Mouse (Mus musculus): ENCODE results near the gene Car6. TPM values are rescaled to one million over a fixed set of nuclear protein-coding genes. Genes with fewer than 3 reads are reported as not detected.

Car6 gene
- polyA plus RNA-seq, 1 experiment from 2014 or later: 0.27 TPM

- Histone ChIP-seq H3K9me3 (no peaks in the 10 kb centered on the region), H3K4me1 (peaks cover 44% of the 10 kb centered on the region), H3K27me3 (replicated peaks; ENCODE audit: low read depth, poor library complexity, severe bottlenecking) (peaks cover 10% of the 10 kb centered on the region; the same call in 1 of the 2 replicates), H3K27ac (replicated peaks) (no peak overlapping the region), H3K36me3 (replicated peaks) (no peaks in the 10 kb centered on the region), H3K4me3 (no peak overlapping the region)
- WGBS: 54% methylated on average over 7 of the region's 7 CpGs
- DNase-seq (ENCODE audit: low spot score): no peak
Measured at GRCm38 (mm10) chr4:150226818-150227688, 25.9 kb upstream of the Car6 start.

GRCm38 (mm10) chr4:150225700-150226099 lies 24.6 kb upstream of the Car6 start:
- Histone ChIP-seq H3K27me3 (replicated peaks; ENCODE audit: low read depth, poor library complexity, severe bottlenecking) (peaks cover 10% of the 10 kb centered on the region; the same call in 1 of the 2 replicates), H3K27ac (replicated peaks) (no peak overlapping the region), H3K36me3 (replicated peaks) (no peaks in the 10 kb centered on the region), H3K4me1 (peaks cover 39% of the 10 kb centered on the region), H3K9me3 (no peaks in the 10 kb centered on the region), H3K4me3 (no peak overlapping the region)
- no peak for DNase-seq (ENCODE audit: low spot score)
- WGBS: 96% methylated on average over 1 of the region's 1 CpGs

- Histone ChIP-seq H3K36me3 (replicated peaks) (no peaks in the 10 kb centered on the region), H3K9me3 (no peaks in the 10 kb centered on the region), H3K4me1 (peaks cover 26% of the 10 kb centered on the region), H3K4me3 (no peak overlapping the region), H3K27me3 (replicated peaks; ENCODE audit: low read depth, poor library complexity, severe bottlenecking) (peaks cover 8% of the 10 kb centered on the region; the same call in 1 of the 2 replicates), H3K27ac (replicated peaks) (no peak overlapping the region)
- 88% methylated on average over 4 of the region's 4 CpGs for WGBS
- no peak for DNase-seq (ENCODE audit: low spot score)
Measured at GRCm38 (mm10) chr4:150223830-150224229, 22.7 kb upstream of the Car6 start.

DNA sequence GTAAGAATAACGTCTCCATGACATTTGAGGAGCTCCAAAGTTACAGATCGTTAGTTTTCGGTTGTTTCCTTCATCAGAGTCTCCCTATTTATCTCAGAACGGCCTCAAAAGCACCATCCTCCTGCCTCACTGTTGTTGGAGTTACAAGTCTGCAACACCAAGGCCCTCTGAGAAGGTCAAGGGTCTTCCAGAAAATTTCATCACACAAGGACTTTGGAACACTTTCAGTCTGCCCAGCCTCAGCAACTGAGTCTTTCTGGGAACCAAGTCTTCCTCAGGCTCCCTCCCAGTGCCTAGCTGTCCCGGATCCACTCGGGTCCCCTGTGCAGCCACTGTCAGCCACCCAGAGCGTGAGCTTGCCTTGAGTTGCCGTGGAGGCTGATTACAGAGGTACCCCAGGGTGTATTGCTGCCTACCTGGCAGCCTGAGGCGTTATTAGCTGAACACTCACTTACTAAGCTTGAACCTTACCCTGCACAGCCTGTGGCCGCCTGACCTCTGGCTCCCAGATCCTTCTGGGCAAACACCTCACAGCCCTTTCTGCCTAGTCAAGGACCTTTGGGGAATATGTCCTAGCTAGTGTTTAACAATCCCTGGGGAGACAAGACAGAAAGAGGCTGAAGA lies 20.0 kb upstream of the Car6 start:
- Histone ChIP-seq H3K4me3 (peak overlapping the region; percentile 42), H3K27ac (replicated peaks) (no peak overlapping the region; the same call in 1 of the 2 replicates), H3K9me3 (no peaks in the 10 kb centered on the region), H3K27me3 (replicated peaks; ENCODE audit: low read depth, poor library complexity, severe bottlenecking) (peaks cover 8% of the 10 kb centered on the region; the same call in 1 of the 2 replicates), H3K4me1 (peaks cover 18% of the 10 kb centered on the region), H3K36me3 (replicated peaks) (no peaks in the 10 kb centered on the region)
- no peak for DNase-seq (ENCODE audit: low spot score)
- 42% methylated on average over 10 of the region's 10 CpGs for WGBS

DNA sequence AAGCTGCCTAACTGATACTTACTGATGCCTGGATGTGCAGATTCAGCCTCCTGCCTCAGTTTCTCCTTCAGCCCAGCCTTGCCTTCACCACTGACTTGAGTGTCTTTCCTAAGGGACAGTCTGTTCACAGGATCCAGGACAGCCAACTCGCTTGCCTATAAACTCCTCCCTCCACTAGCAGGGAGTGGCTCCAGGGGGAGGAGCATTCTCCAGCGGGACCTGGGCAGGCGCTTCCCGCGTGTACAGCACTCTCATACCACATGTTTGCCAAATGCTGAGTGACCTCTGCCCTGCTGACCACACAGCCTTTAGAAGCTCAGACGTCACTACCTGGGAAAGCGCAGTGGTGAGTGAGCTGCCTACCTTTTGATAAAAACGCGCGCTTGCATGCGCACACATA lies 19.5 kb upstream of the Car6 start:
- peaks cover 8% of the 10 kb centered on the region; the same call in 1 of the 2 replicates for H3K27me3 ChIP-seq (replicated peaks; ENCODE audit: low read depth, poor library complexity, severe bottlenecking)
- no peaks in the 10 kb centered on the region for H3K36me3 ChIP-seq (replicated peaks)
- DNase-seq (ENCODE audit: low spot score): peak; percentile 70
- 14% methylated on average over 11 of the region's 11 CpGs for WGBS
- peak overlapping the region; percentile 44; the same call in 1 of the 2 replicates for H3K27ac ChIP-seq (replicated peaks)
- peak overlapping the region; percentile 42 for H3K4me3 ChIP-seq
- H3K4me1 ChIP-seq: peaks cover 18% of the 10 kb centered on the region
- no peaks in the 10 kb centered on the region for H3K9me3 ChIP-seq

DNA sequence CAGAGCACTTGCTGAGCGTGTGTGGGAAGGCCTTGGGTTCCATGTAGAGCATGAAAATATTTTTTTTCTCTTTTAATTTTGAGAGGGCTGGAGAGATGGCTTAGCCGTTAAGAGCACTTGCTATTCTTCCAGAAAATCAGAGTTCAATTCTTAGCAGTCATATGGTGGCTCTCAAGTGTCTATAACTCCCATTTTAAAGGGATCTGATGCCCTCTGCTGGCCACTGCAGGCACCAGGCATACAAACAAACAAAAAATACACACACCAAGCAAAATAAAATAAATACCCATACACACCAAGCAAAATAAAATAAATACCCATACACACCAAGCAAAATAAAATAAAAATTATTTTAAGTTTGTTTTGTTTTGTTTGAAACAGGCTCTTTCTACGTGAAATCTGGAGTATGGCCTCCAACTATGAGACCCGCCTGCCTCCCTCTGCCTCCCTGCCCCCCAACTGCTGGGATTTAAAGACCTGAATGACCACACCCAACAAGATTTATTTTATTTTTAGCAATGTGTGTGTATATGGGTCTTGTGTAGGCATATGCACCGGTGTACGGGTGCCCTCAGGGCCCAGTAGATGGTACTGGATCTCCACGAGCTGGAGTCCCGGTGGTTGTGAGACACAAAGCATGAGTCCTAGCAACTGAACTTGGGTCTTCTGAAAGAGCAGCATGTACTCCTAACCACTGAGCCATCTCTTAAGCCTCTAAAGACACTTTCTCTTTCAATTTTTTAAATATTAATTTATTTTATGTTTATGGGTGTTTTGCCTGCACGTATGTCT lies 18.6 kb upstream of the Car6 start:
- Histone ChIP-seq H3K27ac (replicated peaks) (no peak overlapping the region), H3K4me1 (peaks cover 15% of the 10 kb centered on the region), H3K4me3 (no peak overlapping the region), H3K36me3 (replicated peaks) (no peaks in the 10 kb centered on the region), H3K27me3 (replicated peaks; ENCODE audit: low read depth, poor library complexity, severe bottlenecking) (peaks cover 8% of the 10 kb centered on the region; the same call in 1 of the 2 replicates), H3K9me3 (no peaks in the 10 kb centered on the region)
- peak; percentile 64 for DNase-seq (ENCODE audit: low spot score)
- 73% methylated on average over 9 of the region's 9 CpGs for WGBS

DNA sequence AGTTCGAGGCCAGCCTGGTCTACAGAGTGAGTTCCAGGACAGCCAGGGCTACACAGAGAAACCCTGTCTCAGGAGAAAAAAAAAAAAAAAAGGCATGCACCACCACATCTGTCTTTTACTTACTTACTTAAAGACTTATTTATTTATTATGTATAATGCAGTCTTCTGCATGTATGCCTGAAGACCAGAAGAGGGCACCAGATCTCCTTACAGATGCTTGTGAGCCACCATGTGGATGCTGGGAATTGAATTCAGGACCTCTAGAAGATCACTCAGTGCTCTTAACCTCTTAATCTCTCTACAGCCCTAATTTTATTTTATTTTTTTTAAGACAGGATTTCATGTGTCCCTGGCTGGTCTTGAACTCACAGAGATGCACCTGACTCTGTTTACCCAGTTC lies 16.8 kb upstream of the Car6 start:
- Histone ChIP-seq H3K9me3 (no peaks in the 10 kb centered on the region), H3K4me1 (peaks cover 21% of the 10 kb centered on the region), H3K36me3 (replicated peaks) (no peaks in the 10 kb centered on the region), H3K27ac (replicated peaks) (no peak overlapping the region), H3K27me3 (replicated peaks; ENCODE audit: low read depth, poor library complexity, severe bottlenecking) (peaks cover 8% of the 10 kb centered on the region; the same call in 1 of the 2 replicates), H3K4me3 (no peak overlapping the region)
- no peak for DNase-seq (ENCODE audit: low spot score)
- WGBS: 84% methylated on average over 1 of the region's 1 CpGs

DNA sequence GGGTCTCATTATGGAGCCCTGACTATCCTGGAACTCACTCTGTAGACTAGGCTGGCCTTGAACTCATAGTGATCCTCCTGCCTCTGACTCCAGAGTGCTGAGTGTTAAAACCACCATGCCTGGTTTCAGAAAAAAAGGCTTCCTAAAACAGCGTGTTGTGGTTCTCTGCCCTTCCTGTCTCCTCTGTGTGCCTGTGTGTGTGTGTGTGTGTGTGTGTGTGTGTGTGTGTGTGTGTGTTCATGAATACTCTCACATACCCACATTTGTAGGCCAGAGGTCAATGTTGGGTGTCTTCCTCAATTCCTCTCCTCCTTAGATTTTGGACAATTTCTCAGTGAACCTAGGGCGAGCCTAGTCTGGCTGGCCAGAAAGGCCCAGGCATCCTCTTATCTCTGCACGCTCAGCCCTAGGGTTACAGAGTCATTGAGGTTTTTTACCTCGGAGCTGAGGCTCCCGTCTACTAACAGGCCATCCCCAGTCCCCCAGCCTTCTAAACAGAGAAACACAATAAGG lies 16.0 kb upstream of the Car6 start:
- Histone ChIP-seq H3K4me1 (peaks cover 30% of the 10 kb centered on the region), H3K27ac (replicated peaks) (0 out of 2 replicates have a peak overlapping the region, but pooled peaks have one; percentile 0), H3K4me3 (no peak overlapping the region), H3K9me3 (no peaks in the 10 kb centered on the region), H3K36me3 (replicated peaks) (no peaks in the 10 kb centered on the region), H3K27me3 (replicated peaks; ENCODE audit: low read depth, poor library complexity, severe bottlenecking) (peaks cover 8% of the 10 kb centered on the region; the same call in 1 of the 2 replicates)
- DNase-seq (ENCODE audit: low spot score): no peak
- 71% methylated on average over 5 of the region's 5 CpGs for WGBS

GRCm38 (mm10) chr4:150216423-150216822 lies 15.3 kb upstream of the Car6 start:
- no peak for DNase-seq (ENCODE audit: low spot score)
- Histone ChIP-seq H3K36me3 (replicated peaks) (no peaks in the 10 kb centered on the region), H3K27ac (replicated peaks) (no peak overlapping the region), H3K4me1 (peaks cover 30% of the 10 kb centered on the region), H3K27me3 (replicated peaks; ENCODE audit: low read depth, poor library complexity, severe bottlenecking) (peaks cover 4% of the 10 kb centered on the region; the same call in 1 of the 2 replicates), H3K4me3 (no peak overlapping the region), H3K9me3 (no peaks in the 10 kb centered on the region)
- WGBS: 68% methylated on average over 6 of the region's 6 CpGs

- H3K36me3 ChIP-seq (replicated peaks): no peaks in the 10 kb centered on the region
- 27% methylated on average over 5 of the region's 5 CpGs for WGBS
- peaks cover 20% of the 10 kb centered on the region for H3K4me1 ChIP-seq
- H3K4me3 ChIP-seq: no peak overlapping the region
- no peak for DNase-seq (ENCODE audit: low spot score)
- no peaks in the 10 kb centered on the region for H3K27me3 ChIP-seq (replicated peaks; ENCODE audit: low read depth, poor library complexity, severe bottlenecking)
- no peaks in the 10 kb centered on the region for H3K9me3 ChIP-seq
- no peak overlapping the region for H3K27ac ChIP-seq (replicated peaks)
Measured at GRCm38 (mm10) chr4:150213910-150214309, 12.8 kb upstream of the Car6 start.

- Histone ChIP-seq H3K4me3 (peak overlapping the region; percentile 49), H3K36me3 (replicated peaks) (no peaks in the 10 kb centered on the region), H3K9me3 (no peaks in the 10 kb centered on the region), H3K27me3 (replicated peaks; ENCODE audit: low read depth, poor library complexity, severe bottlenecking) (no peaks in the 10 kb centered on the region), H3K27ac (replicated peaks) (peak overlapping the region; percentile 82), H3K4me1 (peaks cover 26% of the 10 kb centered on the region)
- under 1% methylated on average over 15 of the region's 15 CpGs for WGBS
- peak; percentile 87 for DNase-seq (ENCODE audit: low spot score)
Measured at GRCm38 (mm10) chr4:150212553-150212971, 11.4 kb upstream of the Car6 start.

Measured in embryonic facial prominence, embryonic 10.5 days (tissue).